Mouse (Mus musculus) myocyte (in vitro differentiated cells): Measurements from ENCODE around the gene Pard6b. TPM values are rescaled to one million over a fixed set of nuclear protein-coding genes. Genes with fewer than 3 reads are reported as not detected.
A peak's percentile ranks its signal among the peaks of the same experiment; 100 is the strongest.

Source experiments
- H3K27me3 ChIP-seq: one replicate; pipeline ENCODE4 v1.6.1; 2011; ENCODE audit not compliant: control insufficient read depth, insufficient read depth, insufficient read length
- H3K36me3 ChIP-seq: one replicate; pipeline ENCODE4 v1.6.1; 2011; ENCODE audit not compliant: control insufficient read depth, insufficient read depth
- H3K4me2 ChIP-seq: one replicate; pipeline ENCODE4 v1.6.1; 2011; ENCODE audit warnings: low read depth, control low read depth
- H3K4me3 ChIP-seq: one replicate; pipeline ENCODE4 v1.5.1; 2011; ENCODE audit warnings: mild to moderate bottlenecking, control low read depth, moderate library complexity
- H3K79me2 ChIP-seq: one replicate; pipeline ENCODE4 v1.6.1; 2011; ENCODE audit not compliant: control insufficient read depth, insufficient read depth
- H3ac ChIP-seq: one replicate; pipeline ENCODE4 v1.6.1; 2011; ENCODE audit not compliant: control insufficient read depth, insufficient read length
- CEBPB ChIP-seq: IDR thresholded peaks from 2 replicates; pipeline ENCODE4 v1.6.1; 2011; ENCODE audit warnings: mild to moderate bottlenecking, moderate library complexity; ENCODE audit not compliant: poor library complexity, insufficient read depth, severe bottlenecking
- E2F4 ChIP-seq: IDR thresholded peaks from one replicate; pipeline ENCODE4 v1.6.1; 2011; ENCODE audit warnings: mild to moderate bottlenecking, control low read depth, moderate library complexity; ENCODE audit not compliant: insufficient read depth
- MAX ChIP-seq: IDR thresholded peaks from one replicate; pipeline ENCODE4 v1.6.1; 2011; ENCODE audit warnings: low read depth, mild to moderate bottlenecking, control low read depth
- MYOD1 ChIP-seq, 3 experiments: IDR thresholded peaks; one replicate each; pipeline ENCODE4 v1.6.1; 2011; ENCODE audit warnings: control low read depth in 2 of 3, low read depth in 2 of 3, mild to moderate bottlenecking in 2 of 3, moderate library complexity in 1 of 3; ENCODE audit not compliant: insufficient read length in 2 of 3, control insufficient read depth in 1 of 3
- MYOG ChIP-seq, 3 experiments: IDR thresholded peaks; one replicate each; pipeline ENCODE4 v1.6.1; 2011; ENCODE audit warnings: control low read depth in 2 of 3, low read depth in 2 of 3, mild to moderate bottlenecking in 2 of 3; ENCODE audit not compliant: insufficient read length in 2 of 3, control insufficient read depth in 1 of 3, insufficient read depth in 1 of 3
- POLR2A ChIP-seq: IDR thresholded peaks from one replicate; pipeline ENCODE4 v1.6.1; 2011; ENCODE audit warnings: low read depth, mild to moderate bottlenecking, control low read depth, moderate library complexity; ENCODE audit not compliant: insufficient read length
- POLR2AphosphoS2 ChIP-seq: IDR thresholded peaks from one replicate; pipeline ENCODE4 v1.6.1; 2011; ENCODE audit warnings: low read depth, control low read depth; ENCODE audit not compliant: insufficient read length
- REST ChIP-seq: IDR thresholded peaks from one replicate; pipeline ENCODE4 v1.6.1; 2011; ENCODE audit warnings: mild to moderate bottlenecking, control low read depth, moderate library complexity; ENCODE audit not compliant: insufficient read depth, insufficient read length
- SRF ChIP-seq: IDR thresholded peaks from one replicate; pipeline ENCODE4 v1.6.1; 2011; ENCODE audit warnings: low read depth; ENCODE audit not compliant: control insufficient read depth, insufficient read length
- TCF12 ChIP-seq: IDR thresholded peaks from one replicate; pipeline ENCODE4 v1.6.1; 2011; ENCODE audit warnings: mild to moderate bottlenecking, control low read depth; ENCODE audit not compliant: poor library complexity, insufficient read depth, severe bottlenecking
- TCF3 ChIP-seq: IDR thresholded peaks from one replicate; pipeline ENCODE4 v1.6.1; 2011; ENCODE audit warnings: low read depth, control low read depth; ENCODE audit not compliant: insufficient read length
- USF1 ChIP-seq: IDR thresholded peaks from one replicate; pipeline ENCODE4 v1.6.1; 2011; ENCODE audit warnings: low read depth, mild to moderate bottlenecking, control low read depth, moderate library complexity
- polyA plus RNA-seq: library from polyadenylated mRNA; unstranded; fragments of >200 nt; fragmentation: generic; extraction: Trizol; gene quantifications from one replicate; pipeline ENCODE4 v1.2.1, GENCODE M21; 2012; ENCODE audit warnings: missing spikeins

Gene Pard6b
- polyA plus RNA-seq, 1 experiment = 0.11 TPM

- Histone ChIP-seq H3ac (no peak overlapping the region), H3K79me2 (no peaks in the 10 kb centered on the region), H3K4me3 (no peak overlapping the region), H3K36me3 (no peaks in the 10 kb centered on the region), H3K4me2 (no peak overlapping the region), H3K27me3 (no peaks in the 10 kb centered on the region)
- no peak for TF ChIP-seq CEBPB
- no peak for TF ChIP-seq REST
- no peak for TF ChIP-seq TCF12
- TF ChIP-seq POLR2AphosphoS2 = no peak
- no peak for TF ChIP-seq TCF3
- TF ChIP-seq MAX = no peak
- peak in 1 of 3 experiments; percentile 36 for TF ChIP-seq MYOG (IDR thresholded peaks at IDR 0.05; ENCODE audit: control insufficient read depth in 1 of 3, insufficient read depth in 1 of 3, insufficient read length in 2 of 3, low read depth in 2 of 3)
- TF ChIP-seq POLR2A = no peak
- TF ChIP-seq E2F4 = no peak
- TF ChIP-seq USF1 = no peak
- TF ChIP-seq MYOD1 (IDR thresholded peaks at IDR 0.05; ENCODE audit: control insufficient read depth in 1 of 3, insufficient read length in 2 of 3, low read depth in 2 of 3) = peak in 1 of 3 experiments; percentile 58
Observed at GRCm38 (mm10) chr2:168117147-168117546, 36.3 kb downstream of the Pard6b start.

GRCm38 (mm10) chr2:168117553-168117952 lies 36.7 kb downstream of the Pard6b start:
- no peak overlapping the region for H3K4me2 ChIP-seq
- no peaks in the 10 kb centered on the region for H3K27me3 ChIP-seq
- H3K4me3 ChIP-seq = no peak overlapping the region
- no peaks in the 10 kb centered on the region for H3K36me3 ChIP-seq
- no peak overlapping the region for H3ac ChIP-seq
- H3K79me2 ChIP-seq = no peaks in the 10 kb centered on the region
- no peak for TF ChIP-seq POLR2A
- no peak for TF ChIP-seq MYOG (IDR thresholded peaks at IDR 0.05; ENCODE audit: control insufficient read depth in 1 of 3, insufficient read depth in 1 of 3, insufficient read length in 2 of 3, low read depth in 2 of 3)
- TF ChIP-seq E2F4 = no peak
- TF ChIP-seq MAX = no peak
- no peak for TF ChIP-seq POLR2AphosphoS2
- no peak for TF ChIP-seq MYOD1 (IDR thresholded peaks at IDR 0.05; ENCODE audit: control insufficient read depth in 1 of 3, insufficient read length in 2 of 3, low read depth in 2 of 3)
- TF ChIP-seq TCF12 = no peak
- no peak for TF ChIP-seq USF1
- TF ChIP-seq TCF3 = no peak
- TF ChIP-seq CEBPB = no peak
- no peak for TF ChIP-seq SRF
- TF ChIP-seq REST = no peak

- Histone ChIP-seq H3K4me3 (no peak overlapping the region), H3K79me2 (no peaks in the 10 kb centered on the region), H3ac (no peak overlapping the region), H3K36me3 (no peaks in the 10 kb centered on the region), H3K4me2 (no peak overlapping the region), H3K27me3 (no peaks in the 10 kb centered on the region)
- TF ChIP-seq TCF3 (no peak), MAX (no peak), MYOG (IDR thresholded peaks at IDR 0.05; ENCODE audit: control insufficient read depth in 1 of 3, insufficient read depth in 1 of 3, insufficient read length in 2 of 3, low read depth in 2 of 3) (no peak), MYOD1 (IDR thresholded peaks at IDR 0.05; ENCODE audit: control insufficient read depth in 1 of 3, insufficient read length in 2 of 3, low read depth in 2 of 3) (no peak), POLR2A (no peak), POLR2AphosphoS2 (no peak), SRF (no peak), TCF12 (no peak), REST (no peak), CEBPB (no peak), USF1 (no peak)
Observed at GRCm38 (mm10) chr2:168117967-168118366, 37.2 kb downstream of the Pard6b start.

- no peak overlapping the region for H3ac ChIP-seq
- no peaks in the 10 kb centered on the region for H3K27me3 ChIP-seq
- no peaks in the 10 kb centered on the region for H3K79me2 ChIP-seq
- no peaks in the 10 kb centered on the region for H3K36me3 ChIP-seq
- no peak overlapping the region for H3K4me2 ChIP-seq
- no peak for TF ChIP-seq MYOG (IDR thresholded peaks at IDR 0.05; ENCODE audit: control insufficient read depth in 1 of 3, insufficient read depth in 1 of 3, insufficient read length in 2 of 3, low read depth in 2 of 3)
- no peak for TF ChIP-seq E2F4
- no peak for TF ChIP-seq USF1
- no peak for TF ChIP-seq SRF
- TF ChIP-seq TCF3 = no peak
- TF ChIP-seq POLR2A = no peak
- no peak for TF ChIP-seq TCF12
- H3K4me3 ChIP-seq = no peak overlapping the region
Observed at GRCm38 (mm10) chr2:168118456-168118855, 37.7 kb downstream of the Pard6b start.

GRCm38 (mm10) chr2:168119123-168119522 lies 38.3 kb downstream of the Pard6b start:
- TF ChIP-seq POLR2A = no peak
- no peak for TF ChIP-seq REST
- no peak for TF ChIP-seq CEBPB
- TF ChIP-seq E2F4 = no peak
- no peak for TF ChIP-seq MYOD1 (IDR thresholded peaks at IDR 0.05; ENCODE audit: control insufficient read depth in 1 of 3, insufficient read length in 2 of 3, low read depth in 2 of 3)
- no peak for TF ChIP-seq MAX
- H3K4me3 ChIP-seq = no peak overlapping the region
- H3ac ChIP-seq = no peak overlapping the region
- H3K79me2 ChIP-seq = no peaks in the 10 kb centered on the region
- H3K4me2 ChIP-seq = no peak overlapping the region
- no peaks in the 10 kb centered on the region for H3K36me3 ChIP-seq
- H3K27me3 ChIP-seq = no peaks in the 10 kb centered on the region
